Mouse (Mus musculus) ES-CJ7 (cell line): ENCODE results near the gene Tgfb1.

Experiments
- DNase-seq: peaks from one replicate; pipeline ENCODE4 v3.0.0; 2011; ENCODE audit warnings: low read depth, low spot score

Tgfb1 gene

GRCm38 (mm10) chr7:25734991-25735390, 48.2 kb downstream of the Tgfb1 start:
- DNase-seq = no peak

GRCm38 (mm10) chr7:25736920-25737319, 50.1 kb downstream of the Tgfb1 start:
- DNase-seq = peak; percentile 54

- DNase-seq = no peak
Measured at GRCm38 (mm10) chr7:25738277-25738676, 51.5 kb downstream of the Tgfb1 start.

DNA sequence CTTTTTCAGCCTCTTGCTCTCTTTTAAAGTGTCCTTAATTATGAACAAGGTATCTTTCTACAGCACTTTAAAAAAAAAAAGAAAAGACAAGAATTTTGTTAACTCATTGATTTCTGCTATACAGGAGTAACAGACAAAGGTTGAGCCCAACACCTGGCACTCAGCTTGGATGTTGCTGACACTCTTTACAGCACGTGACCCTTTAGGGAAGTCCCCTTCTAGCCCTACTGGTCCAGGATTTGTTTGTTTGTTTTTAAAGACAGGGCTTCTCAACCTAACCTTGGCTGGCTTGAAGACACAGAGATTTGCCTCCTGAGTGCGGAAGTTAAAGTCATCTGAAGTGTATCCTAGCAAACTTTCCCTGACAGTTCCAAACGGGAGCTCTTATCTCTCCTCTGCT, 60.0 kb downstream of the Tgfb1 start:
- no peak for DNase-seq

DNA sequence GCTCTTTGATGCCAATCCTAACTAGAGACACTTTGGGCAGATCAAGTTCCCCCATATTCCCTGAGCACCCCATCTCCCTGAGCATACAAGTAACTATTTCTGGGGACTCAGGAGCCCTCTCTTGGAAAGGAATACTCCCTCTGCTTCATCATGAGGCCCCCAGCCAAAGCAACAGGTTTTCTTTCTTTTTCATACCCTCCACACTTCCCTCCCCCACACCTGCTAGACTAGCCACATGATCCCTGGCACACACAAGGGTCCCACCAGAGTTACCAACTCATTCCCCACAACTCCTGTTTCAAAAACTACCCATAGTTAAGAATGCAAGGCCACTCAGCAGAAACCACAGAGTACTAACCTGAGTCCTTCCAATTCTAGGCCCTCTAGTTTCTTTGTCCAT, 66.3 kb downstream of the Tgfb1 start:
- no peak for DNase-seq

DNA sequence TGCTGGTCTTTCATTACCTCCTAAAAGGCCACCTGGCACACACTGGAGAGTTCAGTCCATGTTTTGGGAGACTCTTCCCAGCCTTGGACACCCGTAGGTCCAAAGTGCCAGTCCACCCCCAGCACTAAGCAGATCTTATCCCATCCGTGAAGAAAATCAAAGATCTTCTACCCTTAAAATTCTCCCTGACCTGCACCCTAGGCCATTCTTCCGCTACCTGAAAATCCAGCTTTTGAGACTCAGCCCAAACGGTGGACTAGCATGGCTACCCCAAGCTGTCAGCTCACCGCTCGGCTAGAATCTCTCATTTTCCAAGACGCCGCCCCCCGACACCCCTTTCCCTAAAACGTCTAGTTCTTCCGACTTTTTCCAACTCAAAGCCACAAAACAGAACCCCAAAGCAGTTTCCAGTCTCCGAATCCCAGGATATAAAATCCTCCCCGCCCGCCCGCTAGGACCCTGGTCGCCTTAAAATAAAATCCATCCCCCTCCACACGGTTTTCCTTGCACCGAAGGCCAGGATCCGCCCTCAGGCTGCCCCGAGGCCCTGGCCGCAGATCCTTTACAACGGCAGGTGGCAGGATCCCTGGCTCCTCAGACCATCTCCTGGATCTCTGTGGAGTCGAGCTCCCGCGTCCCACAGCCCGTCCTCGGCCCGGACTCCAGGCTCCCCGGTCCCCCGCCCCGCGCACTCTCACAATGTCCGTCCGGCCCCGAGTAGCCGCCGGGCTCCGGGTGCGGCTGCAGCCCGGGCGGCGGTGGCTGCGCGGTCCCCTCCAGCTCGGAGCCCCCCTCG, 67.0 kb downstream of the Tgfb1 start:
- DNase-seq = no peak

DNA sequence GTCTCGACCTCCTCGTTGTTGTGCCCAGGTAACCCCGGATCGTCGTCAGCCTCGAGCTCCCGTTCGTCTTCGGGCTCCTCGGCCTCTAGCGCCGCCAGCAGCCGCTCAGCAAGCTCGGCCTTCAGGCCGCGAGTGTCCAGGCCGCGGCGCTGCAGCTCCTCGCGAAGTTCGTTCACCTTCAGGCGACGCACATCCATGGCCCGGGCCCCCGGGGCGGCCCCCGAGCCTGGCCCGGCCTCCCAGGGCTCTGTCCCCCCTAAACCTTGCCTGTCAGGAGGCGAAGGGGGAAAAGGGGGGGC, 67.6 kb downstream of the Tgfb1 start:
- DNase-seq = no peak
